Mouse (Mus musculus): ENCODE measurements around the gene Rbms1. TPM values are rescaled to one million over a fixed set of nuclear protein-coding genes. Genes with fewer than 3 reads are reported as not detected.

The Rbms1 gene
- total RNA-seq, 2 experiments from 2014 or later = 17.8 to 20.1 TPM

- no peak for DNase-seq
- intact Hi-C loops (cut with DNase I) = no loop called here
Observed at GRCm38 (mm10) chr2:60796616-60796968, 166.4 kb downstream of the Rbms1 start.

GRCm38 (mm10) chr2:60795861-60796260, 167.1 kb downstream of the Rbms1 start:
- intact Hi-C loops (cut with DNase I) = no loop called here
- no peak for DNase-seq

- intact Hi-C loops (cut with DNase I) = no loop called here
- no peak for DNase-seq
Observed at GRCm38 (mm10) chr2:60792506-60792905, 170.5 kb downstream of the Rbms1 start.

- intact Hi-C loops (cut with DNase I) = no loop called here
- no peak for DNase-seq
Observed at GRCm38 (mm10) chr2:60789126-60789525, 173.9 kb downstream of the Rbms1 start.

GRCm38 (mm10) chr2:60788173-60788908, 174.7 kb downstream of the Rbms1 start:
- intact Hi-C loops (cut with DNase I) = no loop called here
- no peak for DNase-seq

- intact Hi-C loops (cut with DNase I) = no loop called here
- DNase-seq = no peak
Observed at GRCm38 (mm10) chr2:60787088-60787487, 175.9 kb downstream of the Rbms1 start.

- intact Hi-C loops (cut with DNase I) = no loop called here
- DNase-seq = peak in 1 of 2 experiments; percentile 21
Observed at GRCm38 (mm10) chr2:60786289-60786688, 176.7 kb downstream of the Rbms1 start.

- intact Hi-C loops (cut with DNase I) = no loop called here
- DNase-seq = no peak
Observed at GRCm38 (mm10) chr2:60774501-60774900, 188.5 kb downstream of the Rbms1 start.

- intact Hi-C loops (cut with DNase I) = no loop called here
- peak; percentile 22 to 63 for DNase-seq
Observed at GRCm38 (mm10) chr2:60773592-60773991, 189.4 kb downstream of the Rbms1 start.

- intact Hi-C loops (cut with DNase I) = no loop called here
- no peak for DNase-seq
Observed at GRCm38 (mm10) chr2:60766420-60766819, 196.6 kb downstream of the Rbms1 start.

GRCm38 (mm10) chr2:60756218-60756617, 206.8 kb downstream of the Rbms1 start:
- DNase-seq = no peak
- intact Hi-C loops (cut with DNase I) = no loop called here

- no peak for DNase-seq
- intact Hi-C loops (cut with DNase I) = no loop called here
Observed at GRCm38 (mm10) chr2:60755101-60755500, 207.9 kb downstream of the Rbms1 start.

- intact Hi-C loops (cut with DNase I) = no loop called here
- no peak for DNase-seq
Observed at GRCm38 (mm10) chr2:60751274-60751673, 211.7 kb downstream of the Rbms1 start.

GRCm38 (mm10) chr2:60750591-60750990, 212.4 kb downstream of the Rbms1 start:
- intact Hi-C loops (cut with DNase I) = no loop called here

GRCm38 (mm10) chr2:60748585-60748984, 214.4 kb downstream of the Rbms1 start:
- no peak for DNase-seq
- intact Hi-C loops (cut with DNase I) = no loop called here

More at GRCm38 (mm10) chr2:60750591-60750990, 212.4 kb downstream of the Rbms1 start:
- no peak for DNase-seq

GRCm38 (mm10) chr2:60747590-60747989, 215.4 kb downstream of the Rbms1 start:
- intact Hi-C loops (cut with DNase I) = no loop called here
- peak; percentile 37 to 41 for DNase-seq

GRCm38 (mm10) chr2:60744674-60745073, 218.3 kb downstream of the Rbms1 start:
- intact Hi-C loops (cut with DNase I) = no loop called here
- DNase-seq = no peak

- no peak for DNase-seq
- intact Hi-C loops (cut with DNase I) = no loop called here
Observed at GRCm38 (mm10) chr2:60739389-60740137, 223.4 kb downstream of the Rbms1 start.

GRCm38 (mm10) chr2:60730929-60731328, 232.1 kb downstream of the Rbms1 start:
- no peak for DNase-seq
- intact Hi-C loops (cut with DNase I) = loop anchor here (2.0 kb wide), 1 partner anchor 72 kb away; no protein-coding TSS in a partner anchor

GRCm38 (mm10) chr2:60730024-60730423, 233.0 kb downstream of the Rbms1 start:
- DNase-seq = peak in 1 of 2 experiments; percentile 21
- intact Hi-C loops (cut with DNase I) = loop anchor here (2.0 kb wide), 1 partner anchor 73 kb away; no protein-coding TSS in a partner anchor

- intact Hi-C loops (cut with DNase I) = no loop called here
- DNase-seq = no peak
Observed at GRCm38 (mm10) chr2:60728902-60729585, 233.9 kb downstream of the Rbms1 start.

Data from gastrocnemius, postnatal 36 days (tissue).